Mouse (Mus musculus) forebrain, embryonic 15.5 days (tissue): Measurements from ENCODE around the gene Vps13a. TPM values are rescaled to one million over a fixed set of nuclear protein-coding genes. Genes with fewer than 3 reads are reported as not detected.

ENCODE experiments used
- ATAC-seq: fragments of 200-750 bp; cut with Nextera tagmentation; replicated peaks from 2 replicates; pipeline ENCODE4 v1.8.0; 2017; ENCODE audit warnings: mild to moderate bottlenecking, moderate TSS enrichment, moderate library complexity
- H3K27ac ChIP-seq: fragments of 300-500 bp; sonication (generic); replicated peaks from 2 replicates; pipeline ENCODE4 v1.5.1; 2015; ENCODE audit warnings: mild to moderate bottlenecking, inconsistent platforms
- H3K27me3 ChIP-seq: fragments of 300-500 bp; sonication (generic); 2 replicates; pipeline ENCODE4 v1.6.1; 2015; ENCODE audit warnings: inconsistent platforms
- H3K36me3 ChIP-seq: fragments of 300-500 bp; sonication (generic); 2 replicates; pipeline ENCODE4 v1.6.1; 2015; ENCODE audit warnings: mild to moderate bottlenecking, inconsistent platforms
- H3K4me1 ChIP-seq: fragments of 300-500 bp; sonication (generic); 2 replicates; pipeline ENCODE4 v1.6.1; 2015; ENCODE audit warnings: inconsistent platforms
- H3K4me2 ChIP-seq: fragments of 300-500 bp; sonication (generic); replicated peaks from 2 replicates; pipeline ENCODE4 v1.6.1; 2015; ENCODE audit warnings: mild to moderate bottlenecking, inconsistent platforms
- H3K4me3 ChIP-seq: fragments of 300-500 bp; sonication (generic); 2 replicates; pipeline ENCODE4 v1.5.1; 2015; ENCODE audit warnings: mild to moderate bottlenecking, inconsistent platforms
- H3K9ac ChIP-seq: fragments of 300-500 bp; sonication (generic); replicated peaks from 2 replicates; pipeline ENCODE4 v1.6.1; 2015; ENCODE audit warnings: mild to moderate bottlenecking, inconsistent platforms
- H3K9me3 ChIP-seq: fragments of 300-500 bp; sonication (generic); 2 replicates; pipeline ENCODE4 v1.6.1; 2016; ENCODE audit warnings: inconsistent platforms
- WGBS: fragments of 180-500 bp; shearing (Covaris S2); methylation state at CpG from one replicate; pipeline ENCODE4 v1.1.7; 2015; ENCODE audit warnings: mixed read lengths; 5-methylcytosine and 5-hydroxymethylcytosine counted together
- polyA plus RNA-seq: library from polyadenylated mRNA; unstranded; fragments of >200 nt; fragmentation: Nextera tagmentation; extraction: Ambion mirVana; gene quantifications from 2 replicates; pipeline ENCODE4 v1.2.1, GENCODE M21; 2015

Vps13a gene
- polyA plus RNA-seq, 1 experiment from 2014 or later: 7.7 TPM

DNA sequence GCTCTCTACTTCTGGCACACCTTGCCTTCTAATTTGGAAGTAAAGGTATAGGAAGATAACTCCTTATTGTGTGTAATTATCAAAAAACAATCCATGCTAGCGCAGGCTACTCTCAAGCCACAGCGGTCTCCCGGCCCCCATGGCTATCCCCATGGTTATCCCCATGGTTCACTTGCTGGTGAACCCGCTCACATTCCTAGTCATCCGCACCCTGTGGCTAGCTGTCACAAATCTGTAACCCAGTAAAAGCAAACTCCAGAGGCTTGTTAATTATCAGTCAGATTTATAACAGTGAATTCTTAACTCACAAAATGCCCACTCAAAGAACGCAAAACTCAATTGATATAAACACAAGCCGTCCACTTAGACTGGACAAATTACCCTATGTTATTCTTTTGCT lies 25.5 kb downstream of the Vps13a start:
- Histone ChIP-seq H3K4me3 (no peak overlapping the region), H3K4me1 (no peaks in the 10 kb centered on the region), H3K27me3 (no peaks in the 10 kb centered on the region), H3K9me3 (no peaks in the 10 kb centered on the region), H3K9ac (no peak overlapping the region), H3K4me2 (no peak overlapping the region), H3K27ac (no peak overlapping the region), H3K36me3 (no peaks in the 10 kb centered on the region)
- ATAC-seq: no peak
- WGBS: 89% methylated on average over 7 of the region's 7 CpGs

DNA sequence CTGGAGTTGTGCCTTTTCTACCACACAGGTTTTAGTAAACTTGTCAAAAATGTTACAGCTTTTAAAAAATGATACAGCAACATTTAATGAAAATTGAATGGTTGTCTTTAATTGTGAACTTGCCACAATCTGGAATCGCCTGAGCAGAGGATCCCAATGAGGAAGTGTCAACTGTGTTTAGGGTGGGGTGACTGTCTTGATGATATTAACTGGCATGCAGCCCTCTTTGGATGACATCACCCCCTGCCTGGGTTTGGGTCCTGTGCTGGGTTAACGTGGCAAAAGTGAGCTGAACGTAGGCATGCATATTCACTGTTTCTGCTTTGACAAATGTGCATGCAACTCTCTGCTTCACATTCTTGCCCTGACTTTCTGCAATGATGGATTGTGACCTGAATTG lies 27.6 kb downstream of the Vps13a start:
- ATAC-seq: no peak
- Histone ChIP-seq H3K27me3 (no peaks in the 10 kb centered on the region), H3K36me3 (no peaks in the 10 kb centered on the region), H3K9me3 (no peaks in the 10 kb centered on the region), H3K4me2 (no peak overlapping the region), H3K4me3 (no peak overlapping the region), H3K27ac (no peak overlapping the region), H3K9ac (no peak overlapping the region), H3K4me1 (no peaks in the 10 kb centered on the region)
- WGBS: 81% methylated on average over 3 of the region's 3 CpGs

DNA sequence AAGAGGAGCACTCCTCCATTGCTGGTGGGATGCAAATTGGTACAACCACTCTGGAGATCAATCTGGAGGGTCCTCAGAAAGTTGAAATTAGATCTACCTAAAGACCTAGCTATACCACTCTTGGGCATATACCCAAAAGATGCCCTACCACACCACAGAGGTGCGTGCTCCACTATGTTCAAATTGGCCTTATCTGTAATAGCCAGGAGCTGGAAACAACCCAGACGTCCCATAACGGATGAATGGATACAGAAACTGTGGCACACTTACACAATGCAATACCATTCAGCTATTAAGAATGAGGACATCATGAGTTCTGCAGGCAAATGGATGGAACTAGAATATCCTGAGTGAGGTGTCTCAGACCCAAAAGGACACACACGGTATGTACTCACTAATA lies 43.9 kb downstream of the Vps13a start:
- H3K27me3 ChIP-seq: no peaks in the 10 kb centered on the region
- no peak for ATAC-seq
- H3K9ac ChIP-seq: no peak overlapping the region
- no peaks in the 10 kb centered on the region for H3K4me1 ChIP-seq
- H3K4me3 ChIP-seq: no peak overlapping the region
- H3K9me3 ChIP-seq: no peaks in the 10 kb centered on the region
- 82% methylated on average over 4 of the region's 4 CpGs for WGBS
- no peak overlapping the region for H3K27ac ChIP-seq
- no peak overlapping the region for H3K4me2 ChIP-seq
- no peaks in the 10 kb centered on the region for H3K36me3 ChIP-seq

DNA sequence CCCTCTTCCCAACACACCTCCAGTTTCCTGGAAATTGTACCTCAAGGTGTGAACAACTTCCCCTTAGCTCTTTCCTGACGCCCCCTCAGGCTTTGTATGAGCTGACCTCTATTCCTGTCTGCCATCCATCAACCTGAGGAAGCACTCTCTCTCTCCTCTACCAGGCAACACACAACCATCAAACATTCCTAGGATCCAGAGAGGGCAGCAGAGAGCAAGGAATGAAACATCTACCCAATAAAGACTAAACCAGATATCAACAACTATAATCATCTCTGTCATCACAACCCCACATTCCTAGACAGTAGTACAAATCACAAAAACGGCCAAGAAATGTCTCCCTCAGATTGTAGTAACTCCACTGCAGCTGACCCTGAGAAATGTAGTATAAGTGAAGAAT lies 52.0 kb downstream of the Vps13a start:
- Histone ChIP-seq H3K9ac (no peak overlapping the region), H3K36me3 (no peaks in the 10 kb centered on the region), H3K4me1 (no peaks in the 10 kb centered on the region), H3K27ac (no peak overlapping the region), H3K27me3 (no peaks in the 10 kb centered on the region), H3K4me2 (no peak overlapping the region), H3K9me3 (no peaks in the 10 kb centered on the region), H3K4me3 (no peak overlapping the region)
- WGBS: 81% methylated on average over 2 of the region's 2 CpGs
- no peak for ATAC-seq

DNA sequence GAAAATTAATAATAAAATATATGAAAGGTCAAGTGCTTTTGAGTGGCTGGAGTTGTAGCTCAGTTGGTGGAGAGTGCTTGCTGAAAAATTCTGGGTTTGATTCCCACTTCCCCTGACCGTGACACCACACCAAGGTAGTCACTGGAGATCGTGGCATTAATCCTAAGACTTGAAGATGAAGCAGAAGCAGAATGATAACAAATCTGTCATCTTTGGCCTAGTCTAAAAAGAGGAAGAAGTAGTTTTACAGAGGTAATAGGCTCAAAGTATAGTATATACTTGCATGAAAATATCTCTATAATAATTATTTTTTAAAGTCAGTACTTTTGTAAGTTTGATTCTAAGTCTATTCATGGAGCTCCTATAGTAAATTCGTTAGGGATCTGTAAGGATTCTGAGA lies 65.5 kb downstream of the Vps13a start:
- no peaks in the 10 kb centered on the region for H3K4me1 ChIP-seq
- no peak for ATAC-seq
- no peak overlapping the region for H3K27ac ChIP-seq

DNA sequence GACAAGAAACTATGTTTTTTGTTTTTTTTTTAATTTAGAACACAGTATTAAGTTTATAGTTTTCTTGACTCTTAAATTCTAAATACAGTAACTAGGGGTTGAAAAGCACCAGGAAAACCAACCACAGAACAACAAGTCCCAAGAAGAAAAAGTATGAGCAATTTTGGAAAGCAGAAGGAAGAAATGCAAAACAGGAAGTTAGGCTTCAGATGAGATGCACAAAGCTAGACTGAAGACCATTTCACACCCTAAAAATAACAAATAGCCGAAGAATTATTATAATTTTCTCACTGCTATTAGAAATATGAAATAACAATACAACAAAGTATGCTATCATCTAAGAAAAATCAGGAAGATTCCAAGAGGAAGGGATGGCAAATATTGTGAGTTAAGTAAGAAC lies 78.9 kb downstream of the Vps13a start:
- no peak overlapping the region for H3K4me2 ChIP-seq
- 89% methylated on average over 1 of the region's 1 CpGs for WGBS

More for the DNA sequence above, 65.5 kb downstream of the Vps13a start:
- WGBS: 90% methylated on average over 3 of the region's 3 CpGs
- Histone ChIP-seq H3K4me3 (no peak overlapping the region), H3K36me3 (no peaks in the 10 kb centered on the region), H3K27me3 (no peaks in the 10 kb centered on the region), H3K9me3 (no peaks in the 10 kb centered on the region), H3K4me2 (no peak overlapping the region), H3K9ac (no peak overlapping the region)

DNA sequence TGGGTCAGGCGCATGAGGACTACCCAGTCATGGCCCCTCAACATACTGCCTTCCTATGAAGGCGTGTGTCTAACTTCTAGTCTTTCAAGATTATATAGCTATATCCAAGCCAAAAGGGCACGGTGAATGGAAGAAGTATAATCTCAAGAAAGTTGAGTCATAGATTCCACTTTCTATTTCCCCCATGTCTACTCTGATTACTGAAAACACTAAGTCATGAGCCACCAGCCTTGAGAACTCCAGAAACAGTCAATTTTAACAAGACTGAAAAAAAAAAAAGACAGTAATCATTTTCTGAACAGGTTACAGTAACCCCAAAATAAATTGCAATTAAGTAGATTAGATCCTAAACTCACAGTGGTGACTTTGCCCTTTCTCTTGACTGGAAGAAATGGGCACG lies 95.8 kb downstream of the Vps13a start:
- Histone ChIP-seq H3K27ac (no peak overlapping the region), H3K36me3 (no peaks in the 10 kb centered on the region), H3K27me3 (no peaks in the 10 kb centered on the region), H3K9ac (no peak overlapping the region), H3K4me3 (no peak overlapping the region), H3K4me1 (no peaks in the 10 kb centered on the region), H3K9me3 (no peaks in the 10 kb centered on the region), H3K4me2 (no peak overlapping the region)
- no peak for ATAC-seq
- 94% methylated on average over 4 of the region's 4 CpGs for WGBS

More for the DNA sequence above, 78.9 kb downstream of the Vps13a start:
- Histone ChIP-seq H3K36me3 (no peaks in the 10 kb centered on the region), H3K27ac (no peak overlapping the region), H3K27me3 (no peaks in the 10 kb centered on the region), H3K4me3 (no peak overlapping the region), H3K4me1 (no peaks in the 10 kb centered on the region), H3K9me3 (no peaks in the 10 kb centered on the region), H3K9ac (no peak overlapping the region)
- no peak for ATAC-seq

DNA sequence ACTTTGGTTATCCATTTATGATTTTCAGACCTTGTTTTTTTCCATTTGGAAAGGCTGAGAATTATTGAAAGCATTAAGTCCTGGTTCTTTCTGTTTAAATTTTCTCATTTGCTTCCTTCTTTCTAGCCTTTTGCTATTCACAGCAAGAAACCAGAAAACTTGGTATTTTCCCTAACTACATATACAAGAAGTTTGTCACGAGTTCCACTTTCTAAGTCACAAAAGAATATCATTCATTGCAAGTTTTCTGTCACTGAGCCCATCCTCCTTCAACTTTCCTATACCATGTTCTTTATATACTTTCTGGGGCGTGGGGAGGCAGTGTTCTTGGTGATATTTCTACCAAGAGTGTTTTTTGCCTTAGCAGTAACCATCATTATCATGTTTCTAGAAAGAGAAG lies 96.5 kb downstream of the Vps13a start:
- Histone ChIP-seq H3K27ac (no peak overlapping the region), H3K4me1 (no peaks in the 10 kb centered on the region), H3K36me3 (no peaks in the 10 kb centered on the region), H3K9me3 (no peaks in the 10 kb centered on the region), H3K27me3 (no peaks in the 10 kb centered on the region), H3K4me2 (no peak overlapping the region), H3K4me3 (no peak overlapping the region), H3K9ac (no peak overlapping the region)
- ATAC-seq: no peak
- WGBS: 87% methylated on average over 2 of the region's 2 CpGs

DNA sequence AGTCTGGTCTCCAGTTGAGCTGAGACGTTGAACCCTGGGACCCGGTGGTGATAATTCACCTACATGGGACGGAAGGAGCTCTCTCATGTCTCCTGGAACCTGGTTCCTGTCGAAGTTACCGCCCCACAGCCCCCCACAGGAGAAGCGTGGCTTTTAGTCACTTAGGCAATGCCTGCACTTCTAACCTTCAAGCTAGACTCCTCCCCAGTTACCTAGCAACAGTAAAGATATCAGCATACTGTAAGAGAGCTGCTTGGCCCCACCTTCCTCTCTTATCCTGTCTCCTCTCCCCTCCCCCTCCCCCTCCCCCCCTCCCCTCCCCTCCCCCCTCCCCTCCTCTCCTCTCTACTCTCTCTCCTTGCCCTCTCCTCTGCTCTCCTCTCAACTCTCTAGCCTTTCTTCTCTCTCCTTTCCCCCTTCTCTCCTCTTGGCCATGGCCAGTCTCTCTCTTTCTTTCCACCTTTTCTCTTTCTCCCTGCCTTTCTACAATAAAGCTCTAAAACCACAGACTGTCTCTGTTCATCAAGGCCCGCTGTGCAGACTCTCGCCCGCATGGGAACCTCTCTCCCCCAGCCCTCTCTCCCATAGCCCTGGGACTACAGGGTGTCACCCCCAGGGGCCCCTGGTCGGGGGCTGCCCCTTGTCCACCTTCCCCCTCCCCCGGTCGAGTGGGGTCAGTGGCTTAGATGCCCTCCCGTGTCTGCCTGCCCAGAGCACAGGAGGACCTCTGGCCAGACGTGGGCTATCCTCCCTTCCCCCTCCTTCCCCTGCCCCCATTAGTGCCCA lies 154.9 kb downstream of the Vps13a start:
- H3K27me3 ChIP-seq: no peaks in the 10 kb centered on the region
- 38% methylated on average over 14 of the region's 14 CpGs for WGBS

DNA sequence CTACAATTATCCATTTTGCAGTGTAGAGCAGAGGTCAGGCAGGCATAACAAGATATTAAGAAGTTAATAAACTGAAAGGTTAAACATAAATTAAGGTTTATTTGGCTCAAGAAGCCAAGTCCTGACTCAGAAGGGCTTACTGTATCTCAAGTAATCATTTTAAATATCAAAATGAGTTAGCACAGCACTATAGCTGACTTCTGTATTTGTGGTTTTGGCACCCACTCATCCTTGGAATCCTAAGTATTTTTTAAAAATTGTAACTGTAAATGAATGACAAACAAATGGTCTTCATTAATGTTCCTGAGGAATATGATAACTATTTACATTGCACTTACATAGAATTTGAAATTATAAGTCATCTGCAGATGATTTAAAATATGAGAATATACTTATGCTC lies 155.7 kb downstream of the Vps13a start:
- no peak overlapping the region for H3K27ac ChIP-seq
- no peaks in the 10 kb centered on the region for H3K9me3 ChIP-seq
- H3K9ac ChIP-seq: no peak overlapping the region
- no peaks in the 10 kb centered on the region for H3K27me3 ChIP-seq
- ATAC-seq: no peak
- no peaks in the 10 kb centered on the region for H3K4me1 ChIP-seq
- no peak overlapping the region for H3K4me3 ChIP-seq
- no peaks in the 10 kb centered on the region for H3K36me3 ChIP-seq
- no peak overlapping the region for H3K4me2 ChIP-seq

More for the DNA sequence above, 154.9 kb downstream of the Vps13a start:
- ATAC-seq: peak; percentile 53; the same call in 1 of the 2 replicates
- no peak overlapping the region for H3K4me3 ChIP-seq
- no peaks in the 10 kb centered on the region for H3K36me3 ChIP-seq
- no peak overlapping the region for H3K27ac ChIP-seq
- no peaks in the 10 kb centered on the region for H3K4me1 ChIP-seq
- no peak overlapping the region for H3K9ac ChIP-seq
- no peak overlapping the region for H3K4me2 ChIP-seq
- no peaks in the 10 kb centered on the region for H3K9me3 ChIP-seq

DNA sequence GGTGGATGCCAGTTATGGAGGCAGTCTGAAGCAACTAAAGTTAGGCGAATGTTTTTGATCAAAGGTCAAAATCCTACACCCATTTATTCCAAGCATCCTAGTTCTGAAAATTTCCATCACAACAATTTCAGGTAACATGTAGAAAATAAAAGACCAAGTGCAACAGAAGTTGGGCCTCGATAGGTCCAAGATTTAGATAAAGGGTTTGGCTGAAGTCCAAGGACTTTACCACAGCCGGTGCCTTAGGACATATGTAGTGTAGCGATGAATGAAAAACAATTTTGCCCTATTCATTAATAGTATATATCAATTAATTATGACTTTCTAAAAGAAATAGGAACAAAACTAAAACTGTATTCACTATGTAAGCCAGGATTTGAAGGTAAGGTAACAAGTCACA lies 157.6 kb downstream of the Vps13a start:
- no peaks in the 10 kb centered on the region for H3K36me3 ChIP-seq
- H3K9ac ChIP-seq: no peak overlapping the region
- H3K4me1 ChIP-seq: no peaks in the 10 kb centered on the region
- H3K4me3 ChIP-seq: no peak overlapping the region
- H3K9me3 ChIP-seq: no peaks in the 10 kb centered on the region
- 78% methylated on average over 4 of the region's 4 CpGs for WGBS
- ATAC-seq: no peak
- H3K4me2 ChIP-seq: no peak overlapping the region
- no peak overlapping the region for H3K27ac ChIP-seq
- no peaks in the 10 kb centered on the region for H3K27me3 ChIP-seq

DNA sequence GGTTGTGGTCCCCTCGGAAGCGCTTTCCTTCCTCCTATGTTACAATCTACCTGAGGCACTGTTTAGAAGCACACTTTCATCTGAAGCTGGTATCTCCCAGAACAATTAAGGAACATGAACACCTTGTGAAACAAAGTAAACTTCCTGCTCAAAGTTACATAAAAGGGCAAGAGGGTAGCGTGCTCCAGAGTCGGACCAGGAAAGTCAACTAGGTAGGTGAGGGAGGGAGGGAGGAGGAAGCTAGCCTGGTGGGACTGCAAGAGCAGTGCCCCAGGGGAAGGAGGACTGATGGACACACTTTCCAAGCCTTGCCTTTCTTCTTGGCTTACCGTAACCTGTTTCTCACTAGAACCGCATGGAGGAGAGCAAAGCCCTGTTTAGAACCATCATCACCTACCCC lies 173.1 kb downstream of the Vps13a start:
- 93% methylated on average over 6 of the region's 6 CpGs for WGBS
- Histone ChIP-seq H3K27me3 (no peaks in the 10 kb centered on the region), H3K4me1 (no peaks in the 10 kb centered on the region), H3K27ac (no peak overlapping the region), H3K36me3 (no peaks in the 10 kb centered on the region), H3K9me3 (no peaks in the 10 kb centered on the region), H3K4me3 (no peak overlapping the region), H3K4me2 (no peak overlapping the region), H3K9ac (no peak overlapping the region)
- no peak for ATAC-seq

DNA sequence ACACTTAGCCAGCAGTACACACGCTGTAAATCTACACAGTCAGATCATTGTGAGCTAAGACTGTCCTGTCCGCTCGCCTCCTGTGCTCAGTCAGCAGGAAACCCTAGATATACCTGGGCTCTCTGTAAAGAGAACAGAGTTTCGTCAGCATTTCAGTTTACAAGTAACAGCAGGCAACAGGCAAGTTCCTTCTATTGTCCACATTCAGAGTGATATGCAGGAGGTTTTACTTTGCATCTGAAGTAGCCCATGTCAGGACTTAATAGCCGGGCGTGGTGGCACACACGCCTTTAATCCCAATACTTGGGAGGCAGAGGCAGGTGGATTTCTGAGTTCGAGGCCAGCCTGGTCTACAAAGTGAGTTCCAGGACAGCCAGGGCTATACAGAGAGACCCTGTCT lies 178.7 kb downstream of the Vps13a start:
- Histone ChIP-seq H3K27me3 (no peaks in the 10 kb centered on the region), H3K4me2 (no peak overlapping the region), H3K9me3 (no peaks in the 10 kb centered on the region), H3K27ac (no peak overlapping the region), H3K4me3 (no peak overlapping the region), H3K36me3 (no peaks in the 10 kb centered on the region), H3K4me1 (no peaks in the 10 kb centered on the region), H3K9ac (no peak overlapping the region)
- ATAC-seq: no peak
- 87% methylated on average over 8 of the region's 8 CpGs for WGBS
